Mouse (Mus musculus) right cerebral cortex, adult 18-20 months (tissue): ENCODE measurements at regions not wholly inside any gene's neighbourhood (a gene's known extent, or its start where the extent isn't known, plus 50 kb on each side); places are given as distances from the start of the nearest gene placed in this dataset.

Source experiments
- DNase-seq: peaks from one replicate; pipeline ENCODE4 v3.0.0; 2022; ENCODE audit warnings: mixed read lengths

GRCm38 (mm10) chr10:46827109-46827812 lies 1249.6 kb downstream of the Hace1 start:
- DNase-seq, result no peak

GRCm38 (mm10) chr10:46828164-46828563 lies 1250.5 kb downstream of the Hace1 start:
- no peak for DNase-seq

GRCm38 (mm10) chr10:46845578-46846314 lies 1268.1 kb downstream of the Hace1 start:
- DNase-seq, result no peak
